Mouse (Mus musculus) thymus, adult 18-20 months (tissue): ENCODE results near the gene Cacna2d4.
"Not testable (repeated sequence)": the region's sequence is repeated elsewhere in the genome, so short reads cannot be mapped to it uniquely, and the experiment has no call there.

ENCODE experiments used
- DNase-seq, 2 experiments: peaks; one replicate each; pipeline ENCODE4 v3.0.0; 2022; ENCODE audit warnings: mixed read lengths in 2 of 2

Cacna2d4 gene

DNA sequence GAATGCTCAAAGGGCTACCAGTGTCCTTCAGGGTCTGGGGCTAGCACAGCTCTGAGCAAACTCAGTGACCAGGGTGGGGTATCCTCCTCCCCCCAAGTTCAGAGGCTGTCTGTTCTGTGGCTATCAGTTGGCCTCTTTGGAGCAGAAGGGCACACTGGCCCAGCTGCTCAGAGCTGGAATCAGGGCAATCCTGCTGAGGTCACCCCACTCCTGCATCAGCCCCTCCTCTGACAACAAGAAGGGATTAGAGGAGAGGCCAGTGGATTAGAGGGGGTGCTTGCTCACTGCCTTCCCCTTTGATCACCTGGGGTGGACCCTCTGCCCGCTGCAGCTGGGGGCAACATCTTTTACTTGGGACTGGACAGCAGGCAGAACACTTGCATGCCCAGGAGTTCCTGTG is at the start of gene Cacna2d4:
TSS of gene Cacna2d4 (plus strand) at position 286 of the 400 bp plus-strand sequence.
- no peak for DNase-seq

DNA sequence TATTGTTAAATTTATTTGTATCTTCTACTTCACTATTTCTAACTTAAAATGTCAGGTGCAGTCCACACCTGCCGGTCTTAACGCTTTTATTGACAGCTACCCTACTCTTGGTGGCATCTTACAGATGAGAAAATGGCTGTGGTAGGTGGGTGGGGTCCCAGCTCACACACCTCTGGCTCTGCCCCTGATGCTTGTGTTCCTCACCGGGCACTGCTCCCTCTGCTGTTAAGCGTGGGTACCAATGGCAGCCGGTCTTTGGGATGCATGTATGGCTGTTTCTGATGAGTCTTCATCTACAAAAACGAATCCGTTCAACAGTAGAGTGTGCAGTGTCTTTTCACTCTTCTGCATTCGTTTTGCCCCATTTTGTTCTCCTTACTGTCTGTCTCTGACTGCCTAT is 49.7 kb upstream of the Cacna2d4 start:
- no peak for DNase-seq

- no peak for DNase-seq
These were observed 48.7 kb upstream of the Cacna2d4 start for GRCm38 (mm10) chr6:119187631-119188030.

- DNase-seq = no peak
These were observed 44.8 kb upstream of the Cacna2d4 start for GRCm38 (mm10) chr6:119191478-119191877.

DNA sequence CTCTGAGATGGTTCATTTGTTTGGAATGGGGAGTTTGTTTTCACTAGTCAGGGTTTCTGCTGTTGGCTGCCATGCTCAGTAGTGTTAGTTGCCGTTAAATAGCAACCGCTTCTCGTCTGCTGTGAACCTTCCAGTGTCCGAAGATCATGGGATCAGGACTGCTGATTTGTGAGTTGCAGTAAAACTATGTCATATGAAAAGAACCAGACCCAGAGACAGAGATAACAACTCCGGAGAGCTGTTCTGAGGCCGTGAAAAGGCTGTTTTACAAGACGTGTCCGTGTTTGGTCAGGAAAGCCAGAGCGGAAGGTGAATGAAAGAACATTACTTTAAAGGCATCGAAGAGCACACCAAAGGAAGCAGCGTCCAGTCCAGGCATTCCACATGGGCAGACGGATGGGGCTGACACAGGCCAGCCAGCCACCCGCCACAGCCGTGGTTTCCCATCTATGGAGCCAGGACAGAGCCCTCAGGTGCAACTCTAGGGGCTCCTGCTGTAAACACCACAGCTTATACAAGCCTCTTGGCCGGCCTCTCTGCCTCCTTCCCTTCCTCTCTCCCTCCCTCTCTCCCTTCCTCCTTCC is 42.7 kb upstream of the Cacna2d4 start:
- DNase-seq = no peak

DNA sequence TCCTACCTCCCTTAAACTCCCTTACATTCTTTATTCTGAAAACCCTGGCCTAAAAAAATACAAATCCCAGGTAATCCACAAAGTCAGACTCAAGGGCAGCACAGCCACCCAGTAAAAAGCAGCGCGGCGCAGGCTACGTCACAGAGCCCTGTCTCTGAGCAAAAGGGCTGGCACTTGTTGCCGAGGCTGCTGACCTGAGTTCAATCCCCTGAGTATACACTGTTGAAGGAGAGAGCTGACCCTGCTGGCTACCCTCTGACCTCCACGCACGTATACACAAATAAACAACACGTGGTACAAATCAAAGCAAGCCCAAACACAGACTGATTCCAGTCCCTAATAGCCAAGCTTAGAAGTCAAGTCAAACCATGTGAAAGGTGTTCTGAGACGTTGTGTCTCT is 42.2 kb upstream of the Cacna2d4 start:
- no peak for DNase-seq

GRCm38 (mm10) chr6:119194601-119195000 is 41.7 kb upstream of the Cacna2d4 start:
- no peak for DNase-seq

- no peak for DNase-seq
These were observed 39.7 kb upstream of the Cacna2d4 start, which contains the start of gene Cacna1c for GRCm38 (mm10) chr6:119196382-119197305. Gene Cacna1c (minus strand): TSS chr6:119196418.

- no peak for DNase-seq
These were observed 37.6 kb upstream of the Cacna2d4 start for GRCm38 (mm10) chr6:119198534-119199273.

DNA sequence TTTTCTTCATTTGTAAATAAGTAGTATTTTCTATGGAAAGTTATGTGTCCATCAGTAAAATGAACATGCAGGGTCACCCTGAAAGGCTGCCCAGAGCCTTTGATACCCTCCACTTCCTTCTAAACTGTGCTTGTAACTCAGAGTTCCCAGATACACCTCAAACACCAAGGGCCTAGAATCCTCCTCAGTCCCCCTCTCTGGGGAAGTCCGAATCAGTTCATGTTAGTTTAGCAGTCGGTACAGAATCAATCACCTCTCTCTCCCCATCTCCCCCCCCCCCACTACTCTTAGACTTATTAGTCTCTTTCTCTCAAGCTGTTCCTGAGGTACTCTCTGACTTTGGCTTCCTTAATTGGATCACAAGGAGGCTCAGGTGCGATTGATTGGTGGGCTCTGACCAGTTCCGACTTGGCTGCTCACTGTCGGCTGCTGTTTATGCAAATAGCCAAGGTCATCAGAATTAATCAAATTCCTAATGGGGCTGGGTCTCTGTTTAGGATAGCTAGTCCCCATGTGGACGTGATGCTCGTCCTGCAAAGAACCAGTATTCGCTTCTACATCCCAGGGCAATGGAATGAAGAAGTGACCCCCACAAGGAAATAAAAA is 36.9 kb upstream of the Cacna2d4 start:
- DNase-seq = no peak

GRCm38 (mm10) chr6:119200362-119200761 is 36.0 kb upstream of the Cacna2d4 start:
- no peak for DNase-seq

DNA sequence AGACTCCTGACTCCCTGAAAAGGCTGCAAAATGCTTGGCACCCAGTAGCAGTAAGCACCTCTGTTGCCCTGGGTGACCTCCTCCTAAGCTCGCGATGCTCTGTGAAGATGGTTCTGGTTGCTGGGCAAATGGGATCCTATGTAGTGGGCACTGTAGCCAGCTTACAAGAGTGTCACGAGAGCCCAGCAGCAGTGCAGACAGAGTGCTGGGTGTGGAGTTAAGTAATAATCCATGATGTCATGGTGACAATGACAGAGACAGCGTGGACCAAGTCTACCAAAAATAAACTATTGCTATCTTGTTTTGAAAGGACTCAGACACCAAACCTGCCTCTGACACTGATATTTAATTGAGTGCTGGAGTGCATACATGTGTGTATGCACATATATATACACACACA is 34.8 kb upstream of the Cacna2d4 start:
- DNase-seq = no peak

GRCm38 (mm10) chr6:119204286-119204685 is 32.0 kb upstream of the Cacna2d4 start:
- DNase-seq = no peak

DNA sequence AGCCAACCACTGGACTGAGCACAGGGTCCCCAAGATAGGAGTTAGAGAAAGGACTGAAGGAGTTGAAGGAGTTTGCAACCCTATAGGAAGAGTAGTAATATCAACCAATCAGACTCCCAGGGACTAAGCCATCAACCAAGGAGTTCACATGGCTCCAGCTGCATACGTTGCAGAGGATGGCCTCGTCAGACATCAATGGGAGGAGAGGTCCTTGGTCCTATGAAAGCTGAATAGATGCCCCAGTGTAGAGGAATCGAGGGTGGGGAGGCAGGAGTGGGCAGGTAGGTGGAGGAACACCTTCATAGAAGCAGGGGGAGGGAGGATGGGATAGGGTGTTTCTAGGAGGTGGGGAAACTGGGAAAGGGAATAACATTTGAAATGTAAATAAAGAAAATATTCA is 31.4 kb upstream of the Cacna2d4 start:
- no peak for DNase-seq

DNA sequence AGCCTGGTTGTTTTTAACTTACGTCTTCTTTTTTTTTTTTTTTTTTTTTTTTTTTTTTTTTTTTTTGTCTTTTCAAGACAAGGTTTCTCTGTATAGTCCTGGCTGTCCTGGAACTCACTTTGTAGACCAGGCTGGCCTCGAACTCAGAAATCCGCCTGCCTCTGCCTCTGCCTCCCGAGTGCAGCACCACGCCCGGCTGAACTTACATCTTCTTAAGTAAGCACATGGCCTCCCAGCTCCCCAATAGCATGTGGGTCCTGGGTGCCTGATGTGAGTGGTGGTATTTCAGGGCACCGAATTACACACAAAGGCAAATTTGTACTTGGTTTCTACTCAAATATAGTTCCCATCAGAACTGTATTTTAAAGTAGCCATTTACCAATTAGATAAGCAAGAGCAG is 30.3 kb upstream of the Cacna2d4 start:
- DNase-seq = not testable (repeated sequence)

GRCm38 (mm10) chr6:119213375-119213774 is 23.0 kb upstream of the Cacna2d4 start:
- DNase-seq = no peak

- DNase-seq = no peak
These were observed 22.1 kb upstream of the Cacna2d4 start for GRCm38 (mm10) chr6:119214190-119214589.

- DNase-seq = no peak
These were observed 21.2 kb upstream of the Cacna2d4 start for GRCm38 (mm10) chr6:119215040-119215613.

DNA sequence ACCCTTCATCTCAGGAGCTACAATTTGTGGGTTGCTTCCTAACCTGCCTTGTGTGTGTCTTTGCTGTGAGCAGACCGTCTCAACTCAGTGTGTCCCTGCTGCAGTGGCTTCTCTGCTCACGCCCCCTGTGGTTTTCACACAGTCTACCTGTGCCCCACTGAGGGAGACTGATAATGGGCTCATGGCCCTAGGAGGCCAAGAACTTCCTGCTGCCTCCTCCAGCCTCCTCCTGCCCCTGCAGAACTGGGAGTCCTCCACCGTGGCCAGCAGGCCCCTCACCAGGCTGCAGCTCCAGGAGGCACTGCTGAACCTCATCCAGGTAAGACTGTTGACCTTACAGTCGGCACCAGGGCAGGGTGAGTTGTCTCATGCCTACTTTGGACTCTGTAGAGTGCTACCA is 18.7 kb upstream of the Cacna2d4 start:
- no peak for DNase-seq

DNA sequence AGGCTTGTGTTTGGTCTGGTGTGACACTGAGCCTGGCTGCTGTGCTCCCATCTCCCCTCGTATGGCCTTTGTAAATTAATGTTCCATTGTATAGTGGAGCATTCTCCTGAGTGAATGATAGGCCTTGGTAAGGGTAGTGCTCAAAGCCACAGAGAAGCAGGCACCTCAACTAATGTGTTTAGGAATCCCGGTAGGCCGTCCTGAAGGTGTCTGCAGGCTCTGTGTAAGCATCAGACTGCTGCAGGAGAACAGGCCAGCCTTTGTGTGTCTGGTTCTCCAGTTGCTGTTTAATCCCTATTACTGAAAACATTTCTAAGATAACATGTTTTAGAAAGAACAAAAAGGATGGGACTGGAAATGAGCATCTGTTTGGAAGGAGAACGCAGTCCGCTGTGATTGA is 17.7 kb upstream of the Cacna2d4 start:
- DNase-seq = no peak

DNA sequence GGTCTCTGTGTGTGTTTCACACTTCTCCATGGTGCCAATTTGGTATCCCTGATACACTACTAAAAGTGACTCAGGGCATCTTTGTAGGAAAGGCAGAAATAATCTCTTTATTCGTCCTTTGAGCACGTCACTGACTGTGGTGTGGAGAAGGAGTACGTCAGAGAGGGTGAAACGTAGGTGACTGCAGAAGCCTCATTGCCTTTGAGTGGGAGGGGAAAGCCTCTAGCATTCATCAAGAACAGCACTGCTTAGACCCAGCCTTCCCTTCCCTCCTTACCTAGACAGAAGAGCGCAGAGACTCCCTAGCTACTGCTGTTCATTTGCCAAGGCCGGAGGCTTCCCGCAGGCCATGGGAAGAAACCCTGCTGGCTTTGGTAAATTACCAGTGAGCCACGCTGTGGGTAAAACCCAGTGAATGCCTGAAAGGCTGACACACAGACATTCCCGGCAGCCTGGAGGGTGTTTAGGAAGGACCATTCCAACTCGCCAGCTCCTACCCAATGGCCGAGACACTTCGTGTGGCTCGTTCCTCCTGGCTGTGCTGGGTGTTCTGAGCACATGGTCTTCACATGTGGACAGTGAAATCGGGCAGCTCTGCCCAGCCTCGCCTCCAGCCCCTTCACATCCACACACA is 17.0 kb upstream of the Cacna2d4 start:
- no peak for DNase-seq

DNA sequence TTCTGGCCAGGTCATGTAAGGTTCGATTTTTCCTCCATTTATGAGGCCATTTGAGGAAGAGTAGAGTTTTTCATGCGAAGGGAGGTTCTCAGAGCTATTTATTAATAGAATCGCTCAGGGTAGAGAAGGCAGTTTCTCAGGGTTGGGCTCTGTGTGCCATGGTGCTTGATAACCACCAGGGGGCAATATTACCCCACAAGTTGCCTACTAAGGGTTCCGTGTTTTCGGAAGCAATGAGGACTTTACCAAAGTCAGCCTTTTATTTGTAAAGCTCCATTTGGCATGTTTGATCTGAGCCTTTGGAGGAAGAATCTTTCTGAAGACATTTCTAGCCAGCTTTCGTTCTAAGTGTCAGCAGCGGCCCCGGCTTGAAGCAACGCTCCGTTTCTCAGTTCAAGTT is 16.0 kb upstream of the Cacna2d4 start:
- DNase-seq = no peak
